Mouse (Mus musculus) adrenal gland (tissue): ENCODE data around the gene Cpz.

ENCODE experiments used
- intact Hi-C: fragments of 180-260 bp; cut with DNase I; formaldehyde crosslinking; loops from one replicate; pipeline ENCODE4 v1.15.1; 2025

The Cpz gene

DNA sequence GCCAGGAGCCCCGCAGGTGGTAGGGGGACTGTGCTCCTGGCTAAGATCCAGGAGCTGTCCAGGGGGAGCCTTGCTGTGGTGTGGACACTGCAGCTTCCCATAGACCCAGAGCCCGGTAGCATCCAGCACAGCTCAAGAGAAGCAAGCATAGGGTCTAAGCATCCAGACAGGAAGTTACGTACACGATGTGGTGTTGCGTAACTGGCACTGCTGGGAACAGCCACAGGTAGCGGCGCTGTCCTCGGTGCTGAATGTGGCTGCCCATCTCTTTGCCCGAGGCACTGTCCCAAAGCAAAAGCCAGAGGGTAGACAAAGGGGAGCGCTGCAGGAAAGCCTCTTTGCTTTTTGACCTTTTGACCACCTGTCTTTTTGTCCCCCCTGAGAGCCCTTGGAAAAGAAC, 6.1 kb upstream of the Cpz start:
- intact Hi-C loops, result no loop called here

DNA sequence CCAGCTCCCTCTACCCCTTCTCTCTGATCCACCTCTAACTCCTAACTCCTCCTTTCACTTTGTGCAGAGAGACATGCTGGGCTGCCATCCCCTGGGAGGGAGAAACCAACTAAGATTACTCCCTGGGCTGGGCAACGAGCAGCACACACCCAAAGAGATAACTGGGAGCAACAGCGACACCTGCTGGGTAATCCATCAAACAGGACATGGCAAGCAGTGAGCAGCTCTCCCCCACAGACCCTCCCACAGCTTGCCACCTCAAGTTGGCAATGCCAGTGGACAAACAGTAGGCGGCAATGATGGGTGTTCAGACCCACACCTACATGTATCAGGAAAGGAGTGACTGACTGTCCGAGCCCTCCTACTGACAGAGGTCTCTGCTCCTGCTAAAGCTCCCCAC, 4.9 kb upstream of the Cpz start:
- intact Hi-C loops, result no loop called here

DNA sequence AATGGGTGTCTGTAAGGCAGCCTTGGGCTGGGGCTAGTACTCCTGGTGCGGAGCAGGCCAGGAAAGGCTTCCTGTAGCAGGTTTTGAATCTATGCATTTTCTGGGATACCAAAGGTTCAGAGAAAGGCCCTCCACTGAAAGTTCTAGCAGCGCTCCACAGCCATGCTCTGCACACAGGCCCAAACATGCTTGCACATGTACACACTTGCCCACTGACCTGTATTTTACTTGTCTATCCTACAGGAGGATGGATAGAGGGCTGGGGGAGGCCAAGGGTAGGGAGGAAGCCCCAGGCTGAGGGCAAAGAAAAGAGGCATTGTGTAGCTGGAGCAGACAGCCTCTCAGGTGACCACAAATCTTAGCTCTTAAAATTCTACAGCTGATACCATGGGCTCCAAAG, 1.1 kb downstream of the Cpz start:
- intact Hi-C loops, result no loop called here

DNA sequence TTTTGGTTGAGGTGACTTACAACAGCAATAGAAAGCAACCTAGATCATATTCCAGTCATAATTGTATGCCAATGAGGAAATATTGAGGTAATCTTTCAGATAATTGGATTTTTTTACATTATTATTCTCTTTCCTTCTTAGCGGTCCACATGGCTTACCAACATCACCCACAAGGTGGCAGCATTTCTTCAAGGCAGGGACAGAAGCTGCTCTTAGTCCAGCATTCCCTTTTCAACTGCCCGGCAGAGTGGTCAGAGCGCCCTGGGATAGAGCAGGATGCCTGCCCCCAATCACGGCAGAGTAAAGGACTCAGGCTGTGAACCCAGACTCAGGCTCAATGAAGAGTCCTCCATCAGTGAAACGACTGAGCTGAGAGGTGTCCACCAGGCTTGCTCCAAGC, 1.8 kb downstream of the Cpz start:
- intact Hi-C loops, result loop anchor here (1.0 kb wide), 1 partner anchor 40 kb away; no protein-coding TSS in a partner anchor

DNA sequence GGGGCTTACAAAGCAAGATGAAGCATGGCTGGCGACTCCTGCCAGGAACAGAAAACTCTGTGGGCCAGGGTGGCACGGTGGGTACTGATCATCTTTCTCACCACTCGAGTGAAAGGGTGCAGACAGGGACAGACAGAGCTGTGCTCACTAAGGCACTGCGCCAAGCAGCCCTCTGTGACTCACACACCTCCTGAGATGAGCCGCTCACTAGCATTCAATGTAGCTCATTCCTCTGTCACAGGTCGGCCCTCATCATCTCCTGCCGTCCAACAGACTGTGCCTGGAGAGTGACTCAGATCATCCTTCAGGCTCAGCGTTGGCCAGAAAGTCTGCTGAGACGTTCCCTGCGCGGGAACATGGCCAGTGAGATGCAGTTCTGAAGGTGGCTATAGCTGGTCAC, 8.7 kb downstream of the Cpz start:
- intact Hi-C loops, result no loop called here

DNA sequence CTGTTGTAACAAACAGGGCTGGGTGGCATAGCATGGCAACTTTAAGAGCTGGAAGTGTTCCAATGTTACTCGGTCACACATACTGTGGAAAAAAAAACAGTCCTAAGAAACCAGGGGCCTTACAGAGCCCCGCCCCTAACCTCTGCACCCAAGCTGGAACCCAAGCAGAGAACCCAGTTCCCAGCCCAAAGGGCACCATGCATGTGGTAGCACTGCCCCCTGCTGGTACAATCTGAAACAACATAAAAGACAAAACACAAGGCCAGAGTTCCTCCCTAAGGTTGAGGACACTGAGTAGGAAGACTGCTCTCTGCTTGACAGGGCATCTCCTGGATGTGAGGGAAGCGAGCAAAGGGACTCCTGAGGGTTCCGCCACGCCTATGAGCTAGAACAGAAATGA, 14.9 kb downstream of the Cpz start:
- intact Hi-C loops, result loop anchor here (1.0 to 2.0 kb wide), 2 partner anchors 131 to 148 kb away; no protein-coding TSS in a partner anchor

DNA sequence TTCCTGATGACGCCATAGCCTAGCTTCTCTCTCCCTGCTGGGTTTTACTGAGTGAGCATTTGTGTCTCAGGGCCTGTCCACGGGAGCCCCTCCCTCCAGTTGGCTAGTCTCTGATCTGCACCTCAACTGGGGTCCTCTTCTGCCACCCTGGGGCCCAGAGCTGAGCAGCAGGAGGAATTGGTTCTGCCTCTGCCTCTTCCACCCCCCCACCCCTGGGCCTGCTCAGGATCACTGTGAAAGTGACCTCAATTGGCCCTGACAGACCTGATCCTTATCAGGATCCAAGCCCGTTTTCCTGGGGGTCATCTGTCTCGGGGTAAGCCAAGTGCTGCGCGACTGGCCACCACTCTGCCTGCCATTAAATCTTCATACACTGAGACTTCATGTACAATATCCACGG, 20.5 kb downstream of the Cpz start:
- intact Hi-C loops, result no loop called here

DNA sequence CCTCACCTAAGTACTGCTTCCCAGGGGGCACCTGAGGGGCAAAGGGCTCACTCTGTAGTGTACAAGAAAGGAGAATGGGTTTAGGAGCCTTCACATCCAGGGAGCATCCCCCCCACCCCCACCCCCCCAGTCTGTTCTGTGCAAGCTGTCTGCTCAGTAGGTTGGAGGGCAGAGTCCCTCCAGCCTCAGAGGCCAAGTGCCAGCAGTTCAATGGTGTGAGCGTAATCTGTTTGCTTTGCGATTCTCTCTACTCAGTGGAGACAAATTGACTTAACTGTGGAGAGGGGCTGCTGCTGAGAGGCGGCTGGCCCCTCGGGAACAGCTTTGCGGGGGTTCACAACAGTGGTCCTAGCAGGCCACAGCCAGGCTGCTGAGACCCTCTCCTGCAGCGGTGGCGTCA, 28.2 kb downstream of the Cpz start:
- intact Hi-C loops, result no loop called here

DNA sequence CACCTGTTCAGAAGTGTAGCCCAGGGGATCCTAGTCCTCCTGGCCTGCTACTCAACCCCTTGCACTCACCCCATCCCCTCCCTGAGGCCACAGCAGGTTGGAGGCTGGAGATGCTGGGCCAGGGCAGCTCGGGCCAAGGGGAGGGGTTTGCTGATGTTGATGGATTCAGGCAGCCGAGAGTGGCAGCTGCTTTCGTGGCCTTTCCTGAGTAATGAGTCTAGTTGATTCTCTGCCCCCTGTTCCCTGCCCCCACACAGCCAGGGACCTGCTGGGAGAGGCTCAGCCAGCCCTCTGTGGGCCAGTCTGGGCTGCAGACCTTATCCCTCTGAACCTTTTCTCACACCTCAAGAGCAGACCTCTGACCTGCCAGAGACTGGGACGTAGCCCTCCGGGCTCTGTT, 29.5 kb downstream of the Cpz start:
- intact Hi-C loops, result no loop called here

DNA sequence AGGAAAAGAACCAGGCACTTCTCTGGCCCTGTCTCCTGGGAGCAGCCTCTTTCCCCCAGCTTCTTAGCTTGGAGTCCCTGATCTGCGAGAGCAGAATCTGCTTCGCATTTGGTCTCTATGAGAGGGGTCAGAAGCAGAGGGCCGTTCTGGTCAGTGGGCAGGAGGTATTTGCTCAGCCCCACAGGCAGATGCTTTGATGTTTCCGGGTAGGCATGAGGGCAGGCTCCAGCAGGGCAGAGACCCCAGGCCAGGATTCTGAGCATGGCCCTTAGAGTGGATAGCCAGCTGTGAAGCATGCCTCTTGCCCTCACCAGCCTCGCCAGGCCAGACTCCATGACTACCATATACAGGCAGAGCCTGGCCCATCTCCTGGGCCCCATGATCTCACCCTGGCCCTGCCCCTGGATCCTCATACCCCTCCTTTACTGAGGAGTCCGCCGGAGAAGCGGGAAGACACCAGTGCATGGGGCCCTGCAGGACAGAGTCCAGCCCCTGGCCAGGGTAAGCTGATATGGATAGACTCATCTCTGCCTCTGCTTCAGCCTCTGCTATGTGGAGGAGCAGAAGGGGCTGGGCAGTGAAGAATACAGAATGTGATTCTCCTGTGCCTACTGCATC, 30.6 kb downstream of the Cpz start:
- intact Hi-C loops, result no loop called here

DNA sequence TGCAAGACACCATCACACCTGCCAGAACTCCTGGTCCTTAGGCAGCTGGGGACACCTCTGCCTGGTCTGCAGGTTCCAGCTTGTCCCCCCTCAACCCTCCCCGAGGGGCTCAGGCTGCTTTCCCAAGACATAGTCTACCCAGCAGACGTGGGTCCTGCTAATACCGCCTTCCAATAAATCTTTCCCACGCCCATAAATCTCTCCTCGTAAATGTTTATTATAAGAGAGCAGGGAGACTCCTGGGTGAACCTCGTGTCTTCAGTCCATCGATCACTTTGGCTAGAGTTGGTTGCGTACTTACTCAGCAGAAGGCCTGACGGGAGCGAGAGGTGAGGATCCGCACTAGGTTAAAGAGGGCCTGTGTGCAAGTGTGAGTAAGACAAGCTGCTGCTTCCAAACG, 31.7 kb downstream of the Cpz start:
- intact Hi-C loops, result no loop called here

DNA sequence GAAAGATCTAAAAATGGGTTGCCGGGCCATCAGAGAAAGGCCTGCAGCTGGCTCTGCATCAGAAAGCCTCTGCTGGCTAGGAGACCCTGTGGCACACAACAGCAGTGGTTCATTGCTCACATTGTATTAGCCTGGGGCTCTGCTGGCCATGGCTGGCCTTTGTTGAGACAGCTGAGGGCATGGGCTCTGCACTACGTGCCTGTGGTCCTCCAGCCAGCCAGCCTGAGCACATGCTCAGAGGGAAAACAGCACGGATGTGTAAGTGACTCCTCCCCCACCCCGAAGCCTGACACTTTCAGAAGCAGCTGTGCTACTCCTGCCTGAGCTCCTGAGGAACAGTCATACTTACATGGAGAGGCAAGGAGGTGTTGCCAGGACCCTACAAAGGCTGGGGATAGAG, 46.0 kb downstream of the Cpz start:
- intact Hi-C loops, result no loop called here

DNA sequence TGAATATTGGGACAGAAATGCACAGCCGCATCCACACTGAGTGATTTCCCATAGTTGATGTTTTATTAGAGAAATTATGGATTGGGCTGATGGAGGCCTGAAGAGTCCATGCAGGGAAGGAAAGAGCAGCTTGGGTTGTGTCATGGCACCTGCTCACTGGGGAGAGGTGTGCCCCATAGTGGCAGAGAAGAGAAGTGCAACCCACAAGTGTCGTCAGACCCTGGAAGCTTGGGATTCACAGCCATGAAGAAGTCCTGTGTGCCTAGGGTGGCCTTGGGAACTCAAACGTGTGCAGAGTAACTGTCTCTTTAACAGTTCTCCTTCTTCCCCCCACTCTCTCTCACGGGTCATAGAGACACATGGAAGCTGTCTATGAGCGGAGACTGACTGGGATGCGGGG, 50.3 kb downstream of the Cpz start:
- intact Hi-C loops, result no loop called here

DNA sequence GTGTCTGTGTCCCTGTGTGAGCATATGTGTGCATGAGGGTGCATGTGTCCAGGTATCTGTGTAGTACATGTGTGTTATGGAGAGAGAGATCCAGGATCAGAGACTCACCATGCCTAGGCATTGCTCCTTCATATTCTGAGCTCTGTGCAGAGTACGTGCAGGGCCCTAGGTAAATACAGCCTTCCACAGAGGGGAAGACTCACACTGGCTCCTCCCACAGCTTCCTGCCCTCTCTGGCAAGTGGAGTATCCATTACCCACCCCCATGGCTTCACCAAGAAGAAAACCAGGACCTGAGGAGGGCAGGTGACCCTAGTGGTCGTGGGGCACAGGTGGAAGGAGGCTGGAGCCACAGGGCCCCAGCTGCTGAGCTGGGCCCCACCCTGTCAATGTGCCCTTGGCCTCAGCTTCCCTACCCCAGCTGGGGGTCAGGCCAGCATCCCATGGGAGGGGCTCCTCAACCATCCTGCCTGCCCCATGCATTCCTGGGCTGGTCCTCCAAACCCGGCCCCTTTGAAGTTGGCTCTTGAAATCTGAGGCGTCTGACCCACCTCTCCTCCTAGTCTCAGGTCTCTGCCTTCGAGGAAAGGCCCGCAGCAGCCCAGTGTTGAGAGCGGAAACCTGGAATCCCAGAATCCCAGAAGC, 54.5 kb downstream of the Cpz start:
- intact Hi-C loops, result no loop called here

DNA sequence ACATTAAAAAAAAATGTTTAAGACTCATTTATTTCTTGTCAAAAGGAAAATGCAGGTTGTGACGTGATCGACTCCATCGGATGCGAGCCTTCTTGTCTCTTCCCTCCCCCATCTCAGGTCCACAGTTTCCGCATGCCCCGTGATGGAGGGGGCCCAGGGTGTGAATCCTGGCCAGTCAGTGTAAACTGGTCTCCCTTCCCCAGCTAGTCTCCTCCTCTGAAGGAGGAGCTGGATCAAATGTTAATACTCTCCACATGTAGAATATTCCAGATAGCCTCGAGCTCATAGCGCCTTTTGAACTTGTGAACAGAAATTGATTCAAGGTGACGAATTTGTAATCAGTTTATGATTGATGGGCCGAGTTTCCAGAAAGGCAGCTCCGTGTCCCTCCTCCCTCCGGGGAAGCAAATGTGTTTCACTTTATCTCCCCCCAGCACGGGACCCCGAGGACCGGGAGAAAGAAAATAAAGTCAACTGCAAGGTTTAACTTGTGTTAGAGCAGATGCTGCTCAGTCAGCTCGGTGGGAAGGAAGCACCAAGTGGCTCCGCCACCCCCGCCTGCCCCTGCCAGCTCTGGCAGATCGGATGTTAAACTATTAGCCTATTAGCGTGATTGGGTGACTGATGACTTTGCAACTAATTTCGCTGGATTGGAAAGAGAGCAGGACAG, 59.4 kb downstream of the Cpz start:
- intact Hi-C loops, result no loop called here

DNA sequence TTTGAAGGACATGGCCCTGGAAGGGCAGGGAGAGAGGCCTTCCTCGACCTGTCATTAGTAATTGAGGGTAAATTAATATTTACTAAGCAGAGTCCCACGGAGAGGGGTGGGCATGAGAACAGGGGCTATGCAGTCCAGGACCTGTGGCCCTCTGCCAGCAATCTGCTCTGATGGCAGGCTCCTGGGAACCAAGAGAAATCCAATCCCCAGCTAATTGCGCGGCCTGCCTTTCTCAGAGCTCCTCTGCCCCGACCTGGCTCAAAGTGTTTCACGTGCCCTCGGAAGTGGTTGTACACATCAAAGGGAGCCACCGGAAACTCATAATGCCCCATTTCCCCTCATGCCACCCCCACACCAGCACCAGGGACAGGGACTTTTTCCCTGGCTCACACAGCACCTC, 63.4 kb downstream of the Cpz start:
- intact Hi-C loops, result no loop called here

DNA sequence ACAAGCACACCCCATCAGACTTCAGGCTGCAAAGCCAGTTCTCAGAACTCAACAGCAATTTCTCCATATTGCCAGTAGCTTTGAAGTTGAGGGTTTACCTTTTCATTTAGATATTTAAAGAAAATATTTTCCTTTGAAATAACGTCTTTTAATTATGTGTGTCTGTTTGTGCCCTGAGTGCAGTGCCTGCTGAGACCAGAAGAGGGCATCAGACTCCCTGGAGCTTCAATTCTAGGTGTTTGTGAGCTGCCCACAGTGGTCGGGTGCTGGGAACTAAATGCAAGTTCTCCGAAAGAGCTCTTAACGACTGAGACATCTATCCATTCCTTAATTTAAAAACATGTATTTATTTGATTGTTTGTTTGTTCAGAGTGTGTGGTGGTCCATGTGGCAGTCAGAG, 65.7 kb downstream of the Cpz start:
- intact Hi-C loops, result no loop called here

DNA sequence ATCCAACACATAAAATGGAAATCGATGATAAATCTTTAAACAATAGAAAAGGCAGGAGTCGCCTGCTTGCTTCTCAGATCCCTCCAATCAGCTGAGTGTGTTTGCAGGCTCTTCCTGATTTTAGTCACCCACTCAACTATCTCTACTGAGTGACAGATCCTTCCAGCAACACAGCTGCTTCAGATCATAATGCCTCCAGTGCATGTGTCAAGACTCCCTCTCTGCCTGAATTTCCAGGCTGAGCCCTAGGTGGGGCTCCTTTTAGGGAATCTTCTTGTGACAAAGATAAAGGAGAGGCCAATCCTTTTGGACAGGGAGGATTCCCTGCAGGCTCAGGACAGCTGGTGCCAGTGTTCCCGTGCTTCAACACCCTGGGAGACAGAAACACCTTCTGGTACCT, 67.2 kb downstream of the Cpz start:
- intact Hi-C loops, result no loop called here

DNA sequence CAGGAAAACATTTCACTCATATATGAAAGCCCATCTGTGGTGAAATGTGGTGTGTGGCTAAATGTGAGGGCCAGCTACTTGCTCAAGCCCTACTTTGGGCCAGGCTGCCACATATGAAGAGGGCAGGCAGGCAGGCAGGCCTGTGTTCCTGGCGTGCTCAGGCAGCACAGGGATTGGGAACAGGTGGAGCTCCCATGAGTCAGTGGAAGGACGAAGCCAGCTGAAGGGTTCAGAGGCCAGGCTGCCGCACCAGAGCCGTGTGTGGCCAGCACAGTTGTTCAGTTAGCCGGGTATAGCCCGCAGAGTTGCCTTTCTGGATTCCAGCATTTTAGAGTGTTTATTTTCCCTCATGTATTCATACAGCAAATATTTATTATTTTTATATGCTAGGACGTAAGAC, 68.1 kb downstream of the Cpz start:
- intact Hi-C loops, result no loop called here

DNA sequence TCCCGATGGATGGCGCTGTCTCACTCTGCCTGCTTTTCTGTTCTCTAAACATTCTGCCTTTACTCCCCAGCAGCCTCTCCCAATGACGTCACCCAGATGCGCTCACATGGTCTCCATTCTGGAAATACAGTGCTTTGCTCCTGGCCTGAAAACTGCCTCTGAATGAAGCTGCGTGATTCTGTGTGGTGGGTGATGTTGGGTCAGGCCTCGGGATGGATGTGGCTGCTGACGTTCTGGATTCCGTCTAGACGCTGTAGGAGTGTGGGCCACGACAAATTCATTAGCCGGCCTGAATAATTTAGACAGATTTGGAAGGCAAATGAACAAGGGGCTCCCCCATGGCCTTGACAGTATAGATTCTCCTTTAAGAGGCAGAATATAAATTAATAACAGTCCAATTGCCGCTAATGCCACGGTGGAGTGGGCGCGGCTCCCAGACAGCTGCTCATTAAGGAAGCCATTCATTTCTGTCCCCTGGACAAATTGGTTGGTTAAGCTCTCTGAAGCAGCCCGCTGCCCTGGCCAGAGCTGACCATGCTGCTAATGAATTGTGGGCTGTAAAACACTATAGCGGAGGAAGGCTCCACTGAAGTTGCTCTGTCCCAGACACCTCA, 71.2 kb downstream of the Cpz start:
- intact Hi-C loops, result no loop called here
